Mouse (Mus musculus) forebrain, embryonic 11.5 days (tissue): ENCODE measurements around the gene Ndufs7. TPM values are rescaled to one million over a fixed set of nuclear protein-coding genes. Genes with fewer than 3 reads are reported as not detected.
A peak's percentile ranks its signal among the peaks of the same experiment; 100 is the strongest.

Source experiments
- ATAC-seq: fragments of 200-750 bp; cut with Nextera tagmentation; replicated peaks from 2 replicates; pipeline ENCODE4 v1.8.0; 2017; ENCODE audit warnings: moderate TSS enrichment; ENCODE audit not compliant: low FRiP score
- DNase-seq: peaks from one replicate; pipeline ENCODE4 v3.0.0-alpha.2; 2017; ENCODE audit warnings: low spot score
- H3K27ac ChIP-seq: fragments of 300-500 bp; sonication (generic); 2 replicates; pipeline ENCODE4 v1.5.1; 2014; ENCODE audit warnings: low read depth, low read length
- H3K27me3 ChIP-seq: fragments of 300-500 bp; sonication (generic); 2 replicates; pipeline ENCODE4 v1.6.1; 2014; ENCODE audit warnings: mild to moderate bottlenecking, low read length, mixed read lengths; ENCODE audit not compliant: control insufficient read depth, insufficient read depth
- H3K36me3 ChIP-seq: fragments of 300-500 bp; sonication (generic); 2 replicates; pipeline ENCODE4 v1.6.1; 2014; ENCODE audit warnings: mild to moderate bottlenecking, low read length, moderate library complexity, mixed read lengths; ENCODE audit not compliant: control insufficient read depth, insufficient read depth
- H3K4me1 ChIP-seq: fragments of 300-500 bp; sonication (generic); replicated peaks from 2 replicates; pipeline ENCODE4 v1.6.1; 2014; ENCODE audit warnings: low read length, mixed read lengths; ENCODE audit not compliant: control insufficient read depth, insufficient read depth
- H3K4me2 ChIP-seq: fragments of 300-500 bp; sonication (generic); 2 replicates; pipeline ENCODE4 v1.6.1; 2014; ENCODE audit warnings: low read depth, mild to moderate bottlenecking, low read length, moderate library complexity, mixed read lengths; ENCODE audit not compliant: severe bottlenecking
- H3K4me3 ChIP-seq: fragments of 300-500 bp; sonication (generic); 2 replicates; pipeline ENCODE4 v1.5.1; 2014; ENCODE audit warnings: low read depth, low read length
- H3K9ac ChIP-seq: fragments of 300-500 bp; sonication (generic); 2 replicates; pipeline ENCODE4 v1.6.1; 2014; ENCODE audit warnings: low read length
- H3K9me3 ChIP-seq: fragments of 300-500 bp; sonication (generic); 2 replicates; pipeline ENCODE4 v1.6.1; 2016; ENCODE audit warnings: low read length, mixed read lengths; ENCODE audit not compliant: control insufficient read depth
- WGBS: fragments of 180-500 bp; shearing (Covaris S2); extraction: QIAGEN DNeasy Blood & Tissue Kit; methylation state at CpG from one replicate; pipeline ENCODE4 v1.1.7; 2014; 5-methylcytosine and 5-hydroxymethylcytosine counted together
- polyA plus RNA-seq: library from polyadenylated mRNA; unstranded; fragments of >200 nt; fragmentation: Nextera tagmentation; extraction: Ambion mirVana; gene quantifications from 2 replicates; pipeline ENCODE4 v1.2.1, GENCODE M21; 2014

Gene Ndufs7
- polyA plus RNA-seq, 1 experiment from 2014 or later, result 219 TPM

DNA sequence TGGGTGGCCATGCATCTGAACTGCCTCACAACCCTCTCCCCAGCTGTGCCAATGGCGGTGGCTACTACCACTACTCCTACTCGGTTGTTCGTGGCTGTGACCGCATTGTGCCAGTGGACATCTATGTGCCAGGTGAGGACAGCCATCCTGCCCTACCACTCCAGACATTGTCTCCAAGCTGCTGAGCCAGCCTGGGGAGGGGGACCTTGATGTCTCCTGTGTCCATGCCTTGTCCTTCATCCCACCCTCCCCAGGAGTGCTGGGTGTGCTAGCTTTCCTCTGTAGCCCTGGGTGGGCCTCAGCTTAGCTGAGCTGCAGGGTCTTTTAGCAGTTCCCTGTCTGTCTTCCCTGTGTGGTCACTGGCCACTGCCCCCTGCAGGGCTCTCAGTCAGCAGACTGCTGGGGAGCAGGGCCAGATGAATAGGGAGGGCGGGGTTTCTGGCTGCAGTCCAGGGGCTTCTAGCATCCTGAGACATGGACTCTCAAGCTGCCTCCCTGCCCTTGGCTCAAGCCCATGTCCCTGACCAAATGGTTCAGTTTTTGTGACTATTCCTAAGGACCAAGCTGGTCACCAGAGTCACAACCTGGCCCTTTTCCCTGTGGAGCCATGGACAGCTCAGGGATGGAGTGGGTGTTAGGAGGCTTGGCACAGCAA lies 7.1 kb downstream of the Ndufs7 start:
- no peak overlapping the region for H3K27ac ChIP-seq
- no peaks in the 10 kb centered on the region for H3K9me3 ChIP-seq
- H3K4me1 ChIP-seq, result peaks cover 15% of the 10 kb centered on the region
- no peak overlapping the region for H3K4me3 ChIP-seq
- H3K4me2 ChIP-seq, result no peak overlapping the region
- no peak for ATAC-seq
- no peaks in the 10 kb centered on the region for H3K27me3 ChIP-seq
- no peak for DNase-seq
- H3K9ac ChIP-seq, result no peak overlapping the region
- 84% methylated on average over 5 of the region's 5 CpGs for WGBS
- H3K36me3 ChIP-seq, result peaks cover 4% of the 10 kb centered on the region; the same call in 1 of the 2 replicates

GRCm38 (mm10) chr10:80257936-80258335 lies 9.0 kb downstream of the Ndufs7 start:
- Histone ChIP-seq H3K36me3 (peaks cover 4% of the 10 kb centered on the region; the same call in 1 of the 2 replicates), H3K9me3 (no peaks in the 10 kb centered on the region), H3K4me1 (peaks cover 25% of the 10 kb centered on the region), H3K4me3 (no peak overlapping the region), H3K9ac (no peak overlapping the region), H3K27me3 (no peaks in the 10 kb centered on the region), H3K4me2 (no peak overlapping the region), H3K27ac (no peak overlapping the region)
- ATAC-seq (no peak), DNase-seq (no peak)
- WGBS, result 84% methylated on average over 2 of the region's 2 CpGs

DNA sequence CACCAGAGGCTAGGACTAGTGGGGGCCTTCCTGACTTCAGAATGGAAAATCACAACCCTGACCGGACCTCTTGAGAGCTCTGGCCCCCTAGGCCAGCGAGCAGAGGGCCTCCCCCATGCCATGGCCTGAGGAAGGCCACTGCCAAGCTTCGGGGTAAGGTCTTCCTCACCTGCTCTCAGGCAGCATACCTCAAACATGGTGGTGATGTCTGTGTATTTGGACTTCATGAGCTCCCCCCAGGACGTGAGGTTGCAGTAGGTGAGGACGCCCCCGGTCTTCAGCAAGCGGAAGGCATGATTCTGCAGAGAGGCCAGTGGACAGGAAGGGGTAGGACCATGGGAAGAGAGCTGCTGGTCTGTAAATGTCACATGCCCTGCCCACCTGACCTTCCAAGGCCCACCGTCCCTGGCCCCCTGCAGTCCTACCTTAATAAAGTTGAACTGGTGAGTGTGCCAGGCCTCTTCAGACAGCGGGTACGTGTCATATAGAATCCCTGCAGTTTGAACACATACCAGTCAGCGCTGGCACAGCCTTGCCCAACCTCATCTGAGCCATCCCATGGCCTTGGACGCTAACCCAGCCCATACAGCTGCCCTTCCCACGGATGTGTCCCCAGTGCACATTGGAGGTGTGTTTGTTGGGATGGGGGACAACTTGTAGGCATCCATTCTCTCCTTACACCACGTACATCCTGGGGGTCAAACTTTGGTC lies 10.0 kb downstream of the Ndufs7 start:
- Histone ChIP-seq H3K4me1 (peaks cover 26% of the 10 kb centered on the region), H3K36me3 (peaks cover 4% of the 10 kb centered on the region; the same call in 1 of the 2 replicates), H3K9ac (no peak overlapping the region), H3K9me3 (no peaks in the 10 kb centered on the region), H3K27me3 (no peaks in the 10 kb centered on the region), H3K27ac (no peak overlapping the region), H3K4me2 (no peak overlapping the region; the same call in 1 of the 2 replicates), H3K4me3 (no peak overlapping the region)
- WGBS, result 91% methylated on average over 14 of the region's 14 CpGs
- ATAC-seq (no peak), DNase-seq (no peak)

GRCm38 (mm10) chr10:80259463-80259805 lies 10.5 kb downstream of the Ndufs7 start:
- H3K27ac ChIP-seq, result no peak overlapping the region; the same call in 1 of the 2 replicates

DNA sequence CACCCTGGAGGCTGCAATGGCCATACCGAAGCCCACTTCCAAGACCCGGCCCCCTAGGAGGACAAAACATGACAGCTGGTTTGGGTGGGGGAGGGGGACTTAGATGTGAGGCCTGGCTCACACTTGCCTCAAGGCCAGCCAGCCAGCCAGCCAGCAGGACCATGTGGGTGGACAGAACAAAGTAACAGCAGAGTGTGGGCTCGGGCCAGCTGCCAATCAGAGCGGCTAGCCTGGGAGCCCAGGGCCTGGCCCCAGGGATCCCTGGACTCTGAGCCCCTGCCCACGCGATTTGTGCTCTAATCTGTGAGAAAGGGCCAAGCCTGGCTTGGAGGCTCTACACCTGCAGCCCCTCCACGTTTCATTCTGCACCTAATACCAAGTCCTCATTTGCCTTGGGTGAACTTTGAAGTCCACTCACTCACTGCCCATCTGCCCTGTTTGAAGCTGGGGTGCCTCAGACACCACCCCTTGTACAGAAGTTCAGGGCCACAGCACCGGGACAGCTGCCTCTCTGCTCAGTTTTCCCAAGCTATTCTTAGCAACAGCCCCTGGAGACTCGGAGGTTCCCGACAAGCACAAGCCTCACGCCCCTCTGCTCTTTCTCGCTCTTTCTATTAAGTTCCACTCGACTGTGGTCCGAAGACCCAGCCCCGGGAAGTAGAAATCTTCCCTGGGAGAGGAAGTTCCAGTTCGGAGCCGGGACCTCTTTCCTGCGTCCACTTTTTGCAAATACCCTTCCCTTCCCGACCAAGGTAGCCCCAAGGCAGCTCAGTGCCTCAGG lies 11.1 kb downstream of the Ndufs7 start:
- Histone ChIP-seq H3K36me3 (peaks cover 4% of the 10 kb centered on the region; the same call in 1 of the 2 replicates), H3K4me2 (peak overlapping the region; percentile 85), H3K9me3 (no peaks in the 10 kb centered on the region), H3K4me3 (peak overlapping the region; percentile 39), H3K4me1 (peaks cover 26% of the 10 kb centered on the region), H3K27me3 (no peaks in the 10 kb centered on the region), H3K9ac (peak overlapping the region; percentile 59), H3K27ac (peak overlapping the region; percentile 90)
- DNase-seq (peak; percentile 73), ATAC-seq (no peak)
- 9% methylated on average over 19 of the region's 19 CpGs for WGBS

More at GRCm38 (mm10) chr10:80259463-80259805, 10.5 kb downstream of the Ndufs7 start:
- H3K4me3 ChIP-seq, result no peak overlapping the region
- H3K27me3 ChIP-seq, result no peaks in the 10 kb centered on the region
- DNase-seq (no peak), ATAC-seq (no peak)
- peak overlapping the region; percentile 59; the same call in 1 of the 2 replicates for H3K9ac ChIP-seq
- H3K4me2 ChIP-seq, result peak overlapping the region; percentile 85; the same call in 1 of the 2 replicates
- peaks cover 26% of the 10 kb centered on the region for H3K4me1 ChIP-seq
- H3K36me3 ChIP-seq, result peaks cover 4% of the 10 kb centered on the region; the same call in 1 of the 2 replicates
- 78% methylated on average over 6 of the region's 6 CpGs for WGBS
- no peaks in the 10 kb centered on the region for H3K9me3 ChIP-seq

DNA sequence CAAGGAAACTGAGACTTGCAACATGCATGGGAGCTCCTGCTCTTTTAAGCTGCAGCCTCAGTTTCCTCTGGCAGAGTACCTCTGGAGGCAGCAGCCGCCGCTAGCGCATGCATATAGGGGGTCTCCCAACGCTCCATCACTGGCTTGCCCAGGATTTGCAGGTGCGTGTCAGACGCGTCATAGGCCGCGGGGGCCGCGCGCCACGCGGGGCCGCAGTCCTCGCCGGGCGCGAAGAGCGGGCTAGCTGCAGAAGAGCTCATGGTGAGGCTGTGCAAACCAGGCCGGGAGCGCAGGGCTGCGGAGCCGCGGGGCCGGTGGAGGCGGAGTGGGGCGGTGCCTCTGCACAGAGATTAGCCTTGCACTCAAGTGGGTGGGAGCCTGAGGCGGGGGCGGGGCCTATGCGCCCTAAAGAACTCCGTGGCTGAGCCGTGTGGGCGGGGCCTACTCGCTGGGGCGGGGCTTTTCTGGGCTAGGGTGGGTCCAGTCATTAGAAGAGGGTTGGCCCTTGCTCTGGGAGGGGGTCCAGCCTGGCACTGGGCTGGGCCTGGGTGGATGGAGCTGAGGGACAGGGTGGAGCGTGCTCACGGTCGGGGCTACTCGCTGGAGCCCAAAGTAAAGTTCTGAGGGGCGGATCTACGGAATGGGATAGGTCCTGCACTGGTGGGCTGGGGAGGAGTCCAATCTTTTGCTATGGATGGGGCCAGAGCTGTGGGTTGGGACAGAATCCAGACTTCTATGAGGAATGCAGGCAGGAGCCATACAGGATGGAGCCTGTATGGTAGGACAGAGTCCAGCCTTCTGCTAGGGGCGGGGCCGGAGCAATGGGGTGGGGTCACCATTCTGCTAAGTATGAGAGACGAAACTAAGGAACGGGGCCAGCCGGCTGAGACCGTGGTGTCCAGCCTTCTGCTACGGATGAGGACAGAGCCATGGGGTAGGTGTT lies 12.0 kb downstream of the Ndufs7 start, which contains the start of the genes Gamt and Dazap1:
TSS of gene Gamt (minus strand) at position 371 of the 943 bp plus-strand sequence.
TSS of gene Dazap1 (plus strand) at position 845 of the 943 bp plus-strand sequence.
- peak within 1 kb of the TSS; percentile 39 for H3K4me3 ChIP-seq
- under 1% methylated on average over 49 of the region's 49 CpGs for WGBS
- H3K36me3 ChIP-seq, result peaks cover 4% of the 10 kb centered on the region; the same call in 1 of the 2 replicates
- peak; percentile 98 for DNase-seq
- H3K9me3 ChIP-seq, result no peaks in the 10 kb centered on the region
- peak; percentile 87 for ATAC-seq
- H3K4me2 ChIP-seq, result peak within 1 kb of the TSS; percentile 85
- H3K27me3 ChIP-seq, result no peaks in the 10 kb centered on the region
- H3K9ac ChIP-seq, result peak within 1 kb of the TSS; percentile 59
- peaks cover 28% of the 10 kb centered on the region for H3K4me1 ChIP-seq
- H3K27ac ChIP-seq, result peak within 1 kb of the TSS; percentile 90

GRCm38 (mm10) chr10:80261585-80261968 lies 12.7 kb downstream of the Ndufs7 start:
- Histone ChIP-seq H3K9ac (peak overlapping the region; percentile 55), H3K9me3 (no peaks in the 10 kb centered on the region), H3K4me3 (peak overlapping the region; percentile 39), H3K27ac (peak overlapping the region; percentile 90), H3K27me3 (no peaks in the 10 kb centered on the region), H3K4me1 (peaks cover 31% of the 10 kb centered on the region), H3K4me2 (peak overlapping the region; percentile 85), H3K36me3 (peaks cover 4% of the 10 kb centered on the region; the same call in 1 of the 2 replicates)
- WGBS, result under 1% methylated on average over 14 of the region's 14 CpGs
- DNase-seq (peak; percentile 93), ATAC-seq (peak; percentile 57)
